In the genomic region with DNA sequence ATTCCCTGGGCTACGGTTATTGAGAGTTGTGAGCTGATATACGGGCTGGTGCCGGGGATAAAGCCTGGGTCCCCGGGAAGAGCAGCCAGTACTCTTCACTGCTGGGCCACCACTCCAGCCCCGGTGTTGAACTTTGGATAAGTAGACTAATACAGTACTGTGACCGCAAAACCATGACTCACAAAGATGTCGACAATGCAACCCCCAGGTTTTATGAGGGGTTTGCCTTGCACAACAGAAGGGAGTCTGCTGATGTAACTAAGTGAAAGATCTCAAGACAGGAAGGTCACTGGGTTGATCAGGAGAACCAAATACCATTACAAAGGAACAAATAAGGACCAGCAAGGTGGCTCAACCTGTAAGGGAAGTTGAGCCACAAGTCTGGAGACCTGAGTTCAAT, we compare ENCODE assay signal across 34 mouse cellular contexts. TPM values are rescaled to one million over a fixed set of nuclear protein-coding genes. Genes with fewer than 3 reads are reported as not detected.
A peak's percentile ranks its signal among the peaks of the same experiment; 100 is the strongest.
DNase-seq lines count a peak whose midpoint lies in the region; ATAC-seq and TF ChIP-seq lines count a peak whose summit lies in the region.
"Had no signal": no experiment of that assay in that cellular context is flagged by ENCODE, and none has a peak within 500 bp of the region (broad histone marks: within the 10 kb centered on the region; RNA-seq: fewer than 3 reads in every experiment).

No protein-coding gene starts in this region.

- H3K4me3 ChIP-seq in myocyte: peak overlapping the region; percentile 14
- no peak overlapping the region for H3K4me3 ChIP-seq in hindbrain, embryonic 11.5 days (ENCODE audit: low read depth, low read length)
- H3K4me3 ChIP-seq: embryonic facial prominence, embryonic 12.5 days; embryonic facial prominence, embryonic 15.5 days; gastrocnemius, adult 2 months; heart, embryonic 12.5 days; heart, embryonic 15.5 days; hindbrain, embryonic 10.5 days had no signal

- 73% methylated on average over 7 of the region's 7 CpGs for WGBS in hindbrain, embryonic 11.5 days

- no peak for TF ChIP-seq POLR2A in myocyte (IDR thresholded peaks at IDR 0.05; ENCODE audit: insufficient read length, low read depth)

- H3ac ChIP-seq in myocyte (ENCODE audit: control insufficient read depth, insufficient read length): no peak overlapping the region

- peak; percentile 41 for DNase-seq in adrenal gland, adult 2 months
- no peak for DNase-seq in adrenal gland, postnatal 10 days
- peak; percentile 80 for DNase-seq in 416B (ENCODE audit: low read depth)
- DNase-seq in NIH3T3 (ENCODE audit: low read depth): peak; percentile 43
- no peak for DNase-seq in spleen, postnatal 10 days (ENCODE audit: low spot score in 2 of 2)
- DNase-seq in thymus, postnatal 10 days (ENCODE audit: low spot score in 2 of 2): no peak
- no peak for DNase-seq in hindbrain, embryonic 11.5 days (ENCODE audit: low spot score)
- DNase-seq: adrenal gland, postnatal 14 days; cerebellum, adult 11 months; cerebellum, adult 2 months; cerebellum, adult 9-11 months; cerebellum, postnatal 25 days; forebrain, postnatal 0 days; gastrocnemius, adult 2 months; gastrocnemius, postnatal 14 days; heart, adult 18-20 months; heart, postnatal 10 days; heart, postnatal 36 days had no signal

- no peaks in the 10 kb centered on the region for H3K79me2 ChIP-seq in myocyte (ENCODE audit: control insufficient read depth, insufficient read depth)

- no peak overlapping the region for H3K9ac ChIP-seq in hindbrain, embryonic 11.5 days (ENCODE audit: low read depth, low read length)
- H3K9ac ChIP-seq: embryonic facial prominence, embryonic 12.5 days; embryonic facial prominence, embryonic 15.5 days; forebrain, postnatal 0 days; heart, embryonic 12.5 days; heart, embryonic 15.5 days; hindbrain, embryonic 14.5 days had no signal

- peaks cover 2% of the 10 kb centered on the region; the same call in 1 of the 2 replicates for H3K9me3 ChIP-seq in hindbrain, embryonic 11.5 days (ENCODE audit: control insufficient read depth, low read length)
- H3K9me3 ChIP-seq: embryonic facial prominence, embryonic 12.5 days; embryonic facial prominence, embryonic 15.5 days; heart, embryonic 15.5 days had no signal

- no peaks in the 10 kb centered on the region for H3K27me3 ChIP-seq in myocyte (ENCODE audit: control insufficient read depth, insufficient read depth, insufficient read length)
- H3K27me3 ChIP-seq in hindbrain, embryonic 11.5 days (ENCODE audit: control insufficient read depth, insufficient read depth, low read length): peaks cover 5% of the 10 kb centered on the region

- H3K4me1 ChIP-seq in hindbrain, embryonic 11.5 days (replicated peaks; ENCODE audit: control insufficient read depth, insufficient read depth, low read length): no peaks in the 10 kb centered on the region
- H3K4me1 ChIP-seq: embryonic facial prominence, embryonic 12.5 days had no signal

- H3K27ac ChIP-seq in hindbrain, embryonic 11.5 days (ENCODE audit: low read depth, low read length): no peak overlapping the region
- H3K27ac ChIP-seq: embryonic facial prominence, embryonic 12.5 days; embryonic facial prominence, embryonic 15.5 days; gastrocnemius, adult 2 months; heart, embryonic 15.5 days; hindbrain, embryonic 10.5 days; hindbrain, embryonic 14.5 days; hindbrain, postnatal 0 days had no signal

- H3K36me3 ChIP-seq in myocyte (ENCODE audit: control insufficient read depth, insufficient read depth): no peaks in the 10 kb centered on the region
- no peaks in the 10 kb centered on the region for H3K36me3 ChIP-seq in hindbrain, embryonic 11.5 days (ENCODE audit: control insufficient read depth, insufficient read depth, low read length)
- H3K36me3 ChIP-seq: embryonic facial prominence, embryonic 12.5 days; embryonic facial prominence, embryonic 15.5 days; G1E; heart, embryonic 12.5 days; heart, embryonic 15.5 days; hindbrain, embryonic 10.5 days had no signal

- peak overlapping the region; percentile 77 for H3K4me2 ChIP-seq in myocyte (ENCODE audit: low read depth)
- H3K4me2 ChIP-seq in hindbrain, embryonic 11.5 days (replicated peaks; ENCODE audit: low read depth, low read length): no peak overlapping the region
- H3K4me2 ChIP-seq: embryonic facial prominence, embryonic 12.5 days; embryonic facial prominence, embryonic 15.5 days; heart, embryonic 12.5 days; heart, embryonic 15.5 days; hindbrain, embryonic 14.5 days had no signal

- ATAC-seq in hindbrain, embryonic 11.5 days (ENCODE audit: low FRiP score): no peak
- ATAC-seq: activated CD4-positive, CD25-positive, alpha-beta regulatory T cell, adult 4 months; forebrain, embryonic 14.5 days; forebrain, postnatal 0 days; hindbrain, postnatal 0 days; inflammation-experienced regulatory T-cells, adult 6 months had no signal

TF ChIP-seq in myocyte, 11 proteins besides CTCF, POLR2A, EP300 and RAD21:
- TF ChIP-seq CEBPB (IDR thresholded peaks at IDR 0.05; ENCODE audit: insufficient read depth, poor library complexity, severe bottlenecking) (peak; percentile 100), MYOD1 (IDR thresholded peaks at IDR 0.05; ENCODE audit: control insufficient read depth in 1 of 3, insufficient read length in 2 of 3, low read depth in 2 of 3) (no peak), POLR2AphosphoS2 (IDR thresholded peaks at IDR 0.05; ENCODE audit: insufficient read length, low read depth) (no peak)

RNA-seq across cellular contexts. Expression of a gene that starts 5.0 kb away (rescaled TPM):
- 100 to 1,000 TPM in 1 of 2 experiments, 10 to 100 TPM in 1; 67.8 to 169 TPM for total RNA-seq in adrenal gland, adult 2 months (2021)
- 63.0 and 75.9 TPM in 2 replicates for polyA plus RNA-seq in adrenal gland, adult 2 months (2012; rRNA removed)
- total RNA-seq in adrenal gland, postnatal 10 days (2021): 10 to 100 TPM; 30.7 to 43.9 TPM
- polyA plus RNA-seq in myocyte (2012; fragmentation: generic; extraction: Trizol): 52.8 TPM
- polyA plus RNA-seq in hindbrain, embryonic 11.5 days (2014; fragmentation: Nextera tagmentation; extraction: Ambion mirVana): 19.0 and 20.0 TPM in 2 replicates
- total RNA-seq: CH12.LX had no signal
- polyA plus RNA-seq: G1E; inflammation-experienced regulatory T-cells, adult 6 months had no signal

RNA-seq across cellular contexts. Expression of a gene that starts 9.2 kb away (rescaled TPM):
- total RNA-seq in adrenal gland, adult 2 months (2021): 10 to 100 TPM; 23.8 to 25.0 TPM
- 27.1 and 27.3 TPM in 2 replicates for polyA plus RNA-seq in adrenal gland, adult 2 months (2012; rRNA removed)
- 10 to 100 TPM; 18.7 to 19.8 TPM for total RNA-seq in adrenal gland, postnatal 10 days (2021)
- polyA plus RNA-seq in myocyte (2012; fragmentation: generic; extraction: Trizol): 63.1 TPM
- polyA plus RNA-seq in hindbrain, embryonic 11.5 days (2014; fragmentation: Nextera tagmentation; extraction: Ambion mirVana): 10.9 and 15.3 TPM in 2 replicates
- total RNA-seq: G1E had no signal

RNA-seq across cellular contexts. Expression of a gene that starts 26.8 kb away (rescaled TPM):
- 100 to 1,000 TPM; 163 to 165 TPM for total RNA-seq in adrenal gland, adult 2 months (2021)
- polyA plus RNA-seq in adrenal gland, adult 2 months (2012; rRNA removed): 96.1 and 100 TPM in 2 replicates
- total RNA-seq in adrenal gland, postnatal 10 days (2021): 100 to 1,000 TPM; 147 to 163 TPM
- 201 TPM for polyA plus RNA-seq in myocyte (2012; fragmentation: generic; extraction: Trizol)
- 226 and 243 TPM in 2 replicates for polyA plus RNA-seq in hindbrain, embryonic 11.5 days (2014; fragmentation: Nextera tagmentation; extraction: Ambion mirVana)

RNA-seq across cellular contexts. Expression of a gene that starts 42.2 kb away (rescaled TPM):
- not detected for total RNA-seq in adrenal gland, adult 2 months (2021)
- 0.07 TPM in 1 of 2 replicates, not detected in the other for polyA plus RNA-seq in adrenal gland, adult 2 months (2012; rRNA removed)
- total RNA-seq in adrenal gland, postnatal 10 days (2021): under 1 TPM in 1 of 2 experiments, not detected in 1; 0.12 TPM
- not detected for polyA plus RNA-seq in myocyte (2012; fragmentation: generic; extraction: Trizol)
- polyA plus RNA-seq in hindbrain, embryonic 11.5 days (2014; fragmentation: Nextera tagmentation; extraction: Ambion mirVana): 0.15 and 0.20 TPM in 2 replicates
- total RNA-seq: adrenal gland, postnatal 14 days; CH12.LX; common myeloid progenitor, adult 5-6 weeks; G1E; gastrocnemius, adult 2 months; gastrocnemius, postnatal 14 days; gastrocnemius, postnatal 4 days; heart, adult 18-20 months; heart, postnatal 10 days; heart, postnatal 36 days had no signal
- polyA plus RNA-seq: embryonic facial prominence, embryonic 12.5 days; forebrain, embryonic 11.5 days; G1E; heart, embryonic 12.5 days; heart, embryonic 15.5 days; inflammation-experienced regulatory T-cells, adult 6 months had no signal

RNA-seq across cellular contexts. Expression of a gene that starts 43.0 kb away (rescaled TPM):
- 100 to 1,000 TPM; 734 to 761 TPM for total RNA-seq in adrenal gland, adult 2 months (2021)
- polyA plus RNA-seq in adrenal gland, adult 2 months (2012; rRNA removed): 14.2 and 14.9 TPM in 2 replicates
- 1,000 to 10,000 TPM in 1 of 2 experiments, 100 to 1,000 TPM in 1; 968 to 1,066 TPM for total RNA-seq in adrenal gland, postnatal 10 days (2021)
- polyA plus RNA-seq in myocyte (2012; fragmentation: generic; extraction: Trizol): 693 TPM
- 899 and 905 TPM in 2 replicates for polyA plus RNA-seq in hindbrain, embryonic 11.5 days (2014; fragmentation: Nextera tagmentation; extraction: Ambion mirVana)

Comparison
In these comparisons a context has a peak if more than half of its experiments do, and no peak if none do; other contexts are left out.
1. DNase-seq: peak in adrenal gland, adult 2 months (single experiment), 416B (single experiment) and NIH3T3 (single experiment); none in adrenal gland, postnatal 10 days (single experiment), spleen, postnatal 10 days (0 of 2), thymus, postnatal 10 days (0 of 2) and hindbrain, embryonic 11.5 days (single experiment).